Mouse (Mus musculus): ENCODE measurements around the gene Traf2. TPM values are rescaled to one million over a fixed set of nuclear protein-coding genes. Genes with fewer than 3 reads are reported as not detected.
A peak's percentile ranks its signal among the peaks of the same experiment; 100 is the strongest.

Traf2 gene
- total and polyA plus RNA-seq, 3 experiments, result 10.8 to 15.8 (median 13.5) TPM

- Histone ChIP-seq H3K4me1 (ENCODE audit: control insufficient read depth, insufficient read depth, low read length) (no peaks in the 10 kb centered on the region), H3K4me3 (no peak within 1 kb of the TSS), H3K9ac (ENCODE audit: low read depth, low read length) (no peak within 1 kb of the TSS), H3K79me2 (replicated peaks; ENCODE audit: control insufficient read depth, insufficient read depth, low read length) (no peaks in the 10 kb centered on the region), H3K27me3 (ENCODE audit: control insufficient read depth, insufficient read depth, low read length) (no peaks in the 10 kb centered on the region), H3K36me3 (ENCODE audit: control insufficient read depth, insufficient read depth, low read length) (no peaks in the 10 kb centered on the region), H3K27ac (no peak within 1 kb of the TSS)
- intact Hi-C loops (cut with DNase I), result no loop called here
- TF ChIP-seq EP300 (IDR thresholded peaks at IDR 0.05; ENCODE audit: insufficient read depth, low read depth, low read length) (no peak), POLR2A (IDR thresholded peaks at IDR 0.05; ENCODE audit: insufficient read depth, low read depth, low read length) (no peak), CTCF (IDR thresholded peaks at IDR 0.05) (no peak)
- WGBS, result 77% methylated on average over 5 of the region's 5 CpGs
- no peak for DNase-seq
Observed at GRCm38 (mm10) chr2:25493476-25493961, 53.2 kb downstream of the Traf2 start, which contains the start of gene Lcn12. Gene Lcn12, minus strand, starts transcription at chr2:25493911.

DNA sequence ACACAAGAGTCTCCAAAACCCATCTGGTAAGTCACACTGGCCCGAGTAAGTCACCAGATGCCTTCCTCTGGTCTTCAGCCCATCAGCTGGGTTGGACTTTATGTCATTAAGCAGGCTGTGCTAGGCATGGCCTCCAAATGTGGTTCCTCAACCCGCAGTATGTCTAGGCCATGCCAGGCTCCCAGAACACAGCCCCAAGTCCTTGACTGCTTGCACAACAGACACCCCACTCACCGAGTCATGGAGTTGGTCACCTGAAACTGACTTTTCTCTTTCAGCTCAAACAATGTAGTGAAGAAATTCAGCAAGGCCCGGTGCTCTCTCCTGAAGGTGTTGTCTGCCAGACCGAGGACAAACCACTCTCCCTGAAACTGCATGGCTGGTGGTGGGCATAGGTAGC, 53.8 kb downstream of the Traf2 start:
- TF ChIP-seq POLR2A (IDR thresholded peaks at IDR 0.05; ENCODE audit: insufficient read depth, low read depth, low read length), result no peak
- Histone ChIP-seq H3K4me3 (no peak overlapping the region), H3K27ac (no peak overlapping the region), H3K27me3 (ENCODE audit: control insufficient read depth, insufficient read depth, low read length) (no peaks in the 10 kb centered on the region), H3K36me3 (ENCODE audit: control insufficient read depth, insufficient read depth, low read length) (no peaks in the 10 kb centered on the region), H3K79me2 (replicated peaks; ENCODE audit: control insufficient read depth, insufficient read depth, low read length) (no peaks in the 10 kb centered on the region), H3K4me1 (ENCODE audit: control insufficient read depth, insufficient read depth, low read length) (no peaks in the 10 kb centered on the region), H3K9ac (ENCODE audit: low read depth, low read length) (no peak overlapping the region)
- 81% methylated on average over 5 of the region's 5 CpGs for WGBS
- DNase-seq, result no peak
- intact Hi-C loops (cut with DNase I), result no loop called here

DNA sequence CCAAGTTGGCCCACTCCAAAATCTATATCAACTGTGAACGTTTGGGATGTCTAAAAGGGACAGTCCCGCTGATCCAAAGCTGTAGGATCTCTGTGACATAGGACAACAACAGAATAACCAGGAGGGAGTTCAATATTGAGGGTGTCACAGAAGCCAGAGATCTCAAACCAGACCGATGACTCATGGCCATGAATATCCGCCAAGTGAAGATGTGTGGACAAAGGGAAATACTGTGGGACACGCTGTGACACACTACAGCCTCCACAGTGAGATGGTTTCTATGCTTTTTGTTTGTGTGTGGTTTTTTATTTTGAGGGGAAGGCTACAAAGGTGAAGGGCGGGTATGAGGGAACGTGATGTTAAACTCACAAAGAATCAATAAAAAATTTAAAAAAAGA, 58.1 kb downstream of the Traf2 start:
- WGBS, result 50% methylated on average over 7 of the region's 7 CpGs

GRCm38 (mm10) chr2:25487965-25488670, 58.6 kb downstream of the Traf2 start:
- intact Hi-C loops (cut with DNase I), result no loop called here
- Histone ChIP-seq H3K79me2 (replicated peaks; ENCODE audit: control insufficient read depth, insufficient read depth, low read length) (no peaks in the 10 kb centered on the region), H3K27me3 (ENCODE audit: control insufficient read depth, insufficient read depth, low read length) (no peaks in the 10 kb centered on the region), H3K36me3 (ENCODE audit: control insufficient read depth, insufficient read depth, low read length) (no peaks in the 10 kb centered on the region), H3K9ac (ENCODE audit: low read depth, low read length) (no peak overlapping the region), H3K4me3 (no peak overlapping the region), H3K27ac (no peak overlapping the region), H3K4me1 (ENCODE audit: control insufficient read depth, insufficient read depth, low read length) (no peaks in the 10 kb centered on the region)
- WGBS, result 84% methylated on average over 6 of the region's 6 CpGs
- no peak for DNase-seq
- no peak for TF ChIP-seq POLR2A (IDR thresholded peaks at IDR 0.05; ENCODE audit: insufficient read depth, low read depth, low read length)
- no peak for TF ChIP-seq CTCF (IDR thresholded peaks at IDR 0.05)
- TF ChIP-seq EP300 (IDR thresholded peaks at IDR 0.05; ENCODE audit: insufficient read depth, low read depth, low read length), result no peak

More for the DNA sequence above, 58.1 kb downstream of the Traf2 start:
- H3K79me2 ChIP-seq (replicated peaks; ENCODE audit: control insufficient read depth, insufficient read depth, low read length), result no peaks in the 10 kb centered on the region
- H3K27ac ChIP-seq, result no peak overlapping the region
- H3K9ac ChIP-seq (ENCODE audit: low read depth, low read length), result no peak overlapping the region
- no peak for DNase-seq
- H3K36me3 ChIP-seq (ENCODE audit: control insufficient read depth, insufficient read depth, low read length), result no peaks in the 10 kb centered on the region
- no peak for TF ChIP-seq EP300 (IDR thresholded peaks at IDR 0.05; ENCODE audit: insufficient read depth, low read depth, low read length)
- no peak for TF ChIP-seq CTCF (IDR thresholded peaks at IDR 0.05)
- no peak for TF ChIP-seq POLR2A (IDR thresholded peaks at IDR 0.05; ENCODE audit: insufficient read depth, low read depth, low read length)
- intact Hi-C loops (cut with DNase I), result no loop called here
- H3K27me3 ChIP-seq (ENCODE audit: control insufficient read depth, insufficient read depth, low read length), result no peaks in the 10 kb centered on the region
- no peaks in the 10 kb centered on the region for H3K4me1 ChIP-seq (ENCODE audit: control insufficient read depth, insufficient read depth, low read length)
- H3K4me3 ChIP-seq, result no peak overlapping the region

GRCm38 (mm10) chr2:25484901-25485647, 61.7 kb downstream of the Traf2 start:
- no peak overlapping the region for H3K9ac ChIP-seq (ENCODE audit: low read depth, low read length)
- 70% methylated on average over 11 of the region's 11 CpGs for WGBS
- no peaks in the 10 kb centered on the region for H3K36me3 ChIP-seq (ENCODE audit: control insufficient read depth, insufficient read depth, low read length)
- no peak overlapping the region for H3K27ac ChIP-seq
- no peak overlapping the region for H3K4me3 ChIP-seq
- TF ChIP-seq CTCF (IDR thresholded peaks at IDR 0.05), result no peak
- TF ChIP-seq POLR2A (IDR thresholded peaks at IDR 0.05; ENCODE audit: insufficient read depth, low read depth, low read length), result no peak
- TF ChIP-seq EP300 (IDR thresholded peaks at IDR 0.05; ENCODE audit: insufficient read depth, low read depth, low read length), result no peak
- H3K27me3 ChIP-seq (ENCODE audit: control insufficient read depth, insufficient read depth, low read length), result no peaks in the 10 kb centered on the region
- intact Hi-C loops (cut with DNase I), result no loop called here
- no peaks in the 10 kb centered on the region for H3K79me2 ChIP-seq (replicated peaks; ENCODE audit: control insufficient read depth, insufficient read depth, low read length)
- H3K4me1 ChIP-seq (ENCODE audit: control insufficient read depth, insufficient read depth, low read length), result no peaks in the 10 kb centered on the region
- no peak for DNase-seq

DNA sequence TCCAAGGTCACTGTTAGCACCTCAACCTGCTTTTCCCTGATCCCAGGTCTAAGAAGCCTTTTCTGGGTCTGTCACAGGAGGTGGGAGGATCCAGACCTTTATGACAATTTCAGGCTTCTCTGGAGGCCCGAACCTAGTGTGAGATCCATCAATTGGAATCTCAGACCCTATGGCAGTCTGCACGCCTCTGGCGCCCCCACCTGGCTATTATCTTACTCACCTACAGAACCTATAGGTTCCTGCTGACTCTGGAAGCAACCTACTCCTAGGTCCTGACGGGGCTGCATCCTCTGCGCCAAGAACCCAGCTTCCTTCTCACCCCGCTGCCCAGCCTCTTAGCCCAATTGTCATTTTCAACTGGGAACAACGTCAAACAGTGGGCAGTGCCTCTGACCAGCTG, 63.8 kb downstream of the Traf2 start:
- Histone ChIP-seq H3K4me1 (ENCODE audit: control insufficient read depth, insufficient read depth, low read length) (peaks cover 4% of the 10 kb centered on the region; the same call in 1 of the 2 replicates), H3K27me3 (ENCODE audit: control insufficient read depth, insufficient read depth, low read length) (no peaks in the 10 kb centered on the region), H3K9ac (ENCODE audit: low read depth, low read length) (no peak overlapping the region), H3K79me2 (replicated peaks; ENCODE audit: control insufficient read depth, insufficient read depth, low read length) (no peaks in the 10 kb centered on the region), H3K27ac (no peak overlapping the region), H3K36me3 (ENCODE audit: control insufficient read depth, insufficient read depth, low read length) (no peaks in the 10 kb centered on the region), H3K4me3 (no peak overlapping the region)
- DNase-seq, result no peak
- intact Hi-C loops (cut with DNase I), result loop anchor here (1.0 to 2.0 kb wide), 2 partner anchors 54 to 107 kb away; partner anchors contain the start of gene Abca2
- peak; percentile 72 for TF ChIP-seq CTCF (IDR thresholded peaks at IDR 0.05)
- TF ChIP-seq EP300 (IDR thresholded peaks at IDR 0.05; ENCODE audit: insufficient read depth, low read depth, low read length), result no peak
- TF ChIP-seq POLR2A (IDR thresholded peaks at IDR 0.05; ENCODE audit: insufficient read depth, low read depth, low read length), result no peak
- WGBS, result 21% methylated on average over 7 of the region's 7 CpGs
